Mouse (Mus musculus): Measurements from ENCODE around the gene Prep. TPM values are rescaled to one million over a fixed set of nuclear protein-coding genes. Genes with fewer than 3 reads are reported as not detected.

The Prep gene
- total RNA-seq, 2 experiments from 2014 or later: 20.4 to 21.3 TPM

DNA sequence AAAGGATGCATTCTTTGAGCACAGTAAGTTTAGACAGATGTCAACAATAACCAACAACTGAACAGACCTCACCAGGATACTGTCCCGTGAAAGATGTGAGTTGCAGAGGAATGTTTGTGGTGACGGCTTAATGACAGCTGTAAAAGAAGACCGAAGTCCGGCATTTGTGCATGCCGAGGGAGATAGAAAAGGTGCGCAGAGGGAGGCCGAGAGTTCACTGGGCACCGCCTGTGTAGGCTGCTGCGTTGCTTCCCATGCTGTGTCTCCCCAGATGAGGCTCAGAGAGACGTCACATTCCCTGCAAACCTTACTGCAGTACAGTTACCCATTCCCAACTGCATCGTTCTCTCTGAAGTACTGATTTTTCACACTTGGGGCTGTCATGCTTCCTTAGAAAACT lies 45.9 kb downstream of the Prep start:
- intact Hi-C loops (cut with DNase I): loop anchor here (1.0 to 5.0 kb wide), 2 partner anchors 244 to 260 kb away; no protein-coding TSS in a partner anchor
- no peak for DNase-seq

DNA sequence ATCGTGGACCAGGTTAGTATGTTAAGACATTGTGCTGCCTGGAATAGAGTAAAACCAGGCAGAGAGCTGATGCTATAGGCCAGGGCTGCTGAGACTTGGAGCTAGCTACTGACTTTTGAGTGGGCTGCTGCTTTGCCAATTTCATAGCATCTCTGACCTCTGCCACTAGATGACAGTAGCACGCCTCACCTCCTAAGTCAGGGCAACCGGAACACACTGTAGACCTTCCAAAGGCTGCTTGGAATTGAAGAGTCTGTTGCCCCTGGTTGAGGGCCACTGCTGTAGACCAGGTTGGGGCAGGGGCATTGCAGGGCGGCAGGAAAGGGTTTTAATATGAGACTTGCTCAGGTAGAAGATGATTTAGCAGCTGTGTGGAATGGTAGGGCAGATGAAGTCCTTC lies 47.5 kb downstream of the Prep start:
- peak; percentile 60 to 66 for DNase-seq
- intact Hi-C loops (cut with DNase I): loop anchor here (5.0 kb wide), 1 partner anchor 243 kb away; no protein-coding TSS in a partner anchor

DNA sequence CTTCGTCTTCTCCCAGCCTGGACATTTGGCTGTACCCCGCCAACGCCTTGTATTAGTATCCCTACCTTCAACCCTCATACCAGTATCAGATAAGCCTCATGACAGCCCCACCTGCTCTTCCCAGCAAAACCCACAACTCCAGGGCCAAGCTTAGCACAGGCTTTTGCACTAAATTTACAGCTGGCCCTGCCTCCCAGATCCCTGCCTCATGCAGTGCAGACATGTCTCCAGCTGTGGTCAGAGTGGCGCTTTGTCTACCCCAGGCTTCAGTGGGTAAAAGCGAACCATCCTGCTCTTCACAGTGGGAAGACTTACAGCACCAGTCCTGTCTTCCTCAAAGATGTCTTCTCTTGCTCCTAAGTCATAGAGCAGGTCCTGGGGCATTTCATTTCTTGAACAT lies 49.8 kb downstream of the Prep start:
- DNase-seq: no peak
- intact Hi-C loops (cut with DNase I): no loop called here

DNA sequence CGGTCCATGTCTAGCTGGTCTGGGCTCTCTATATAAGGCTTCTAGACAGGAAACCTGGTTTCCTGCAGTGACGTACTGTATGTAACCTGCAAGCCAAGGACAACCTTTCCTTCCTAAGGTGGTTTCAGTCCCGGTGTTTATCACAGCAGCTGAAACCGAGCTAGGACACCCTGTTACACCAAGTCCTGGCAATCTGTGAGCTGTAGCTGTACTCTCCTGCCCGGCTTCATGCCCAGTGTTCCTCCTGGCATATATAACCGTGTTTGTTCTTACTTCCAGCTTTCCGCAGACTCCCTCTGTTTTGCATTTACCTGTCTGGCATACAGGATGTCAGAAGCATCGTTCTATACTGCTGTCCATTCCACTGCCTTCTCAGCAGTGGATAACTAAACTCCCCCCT lies 51.4 kb downstream of the Prep start:
- DNase-seq: peak; percentile 41 to 64
- intact Hi-C loops (cut with DNase I): no loop called here

DNA sequence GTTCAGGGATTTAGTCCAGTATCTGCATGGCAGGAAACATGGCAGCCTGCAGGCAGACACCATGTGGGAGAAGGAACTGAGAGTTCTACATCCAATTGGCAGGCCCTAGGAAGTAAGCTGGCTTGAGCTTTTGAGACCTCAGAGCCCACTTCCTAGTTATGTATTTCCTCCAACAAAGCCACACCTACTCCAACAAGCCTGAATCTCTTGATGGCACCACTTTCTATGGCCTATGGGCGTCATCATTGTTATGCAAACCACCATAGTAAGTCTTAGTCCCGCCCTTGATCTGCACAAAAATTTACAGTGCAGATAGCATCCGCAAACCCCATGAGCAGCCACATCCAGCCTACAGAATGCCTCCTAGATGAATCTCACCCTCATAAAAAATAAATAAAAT lies 54.6 kb downstream of the Prep start:
- intact Hi-C loops (cut with DNase I): loop anchor here (5.0 kb wide), 1 partner anchor 61 kb away; no protein-coding TSS in a partner anchor
- no peak for DNase-seq

DNA sequence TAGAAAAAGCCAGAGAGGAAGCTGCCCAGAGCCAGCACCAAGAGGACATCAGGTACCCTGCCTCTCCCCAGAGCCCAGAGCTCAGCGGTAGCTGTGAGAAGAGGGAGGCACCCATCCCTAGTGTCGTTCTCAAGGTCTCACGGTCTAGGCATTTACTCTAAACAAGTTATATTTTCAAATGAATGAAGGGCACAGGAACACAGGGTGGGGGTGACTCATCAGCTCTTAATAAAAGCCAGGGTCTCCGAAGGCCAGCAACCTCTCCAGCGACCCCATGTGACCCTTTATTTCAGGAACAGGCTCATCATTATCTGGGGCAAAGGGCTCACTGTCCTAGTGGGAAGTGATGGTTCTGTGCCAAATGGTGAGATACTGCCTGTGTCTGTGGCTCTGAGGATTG lies 55.5 kb downstream of the Prep start:
- peak; percentile 54 to 56 for DNase-seq
- intact Hi-C loops (cut with DNase I): loop anchor here (5.0 kb wide), 1 partner anchor 60 kb away; no protein-coding TSS in a partner anchor

DNA sequence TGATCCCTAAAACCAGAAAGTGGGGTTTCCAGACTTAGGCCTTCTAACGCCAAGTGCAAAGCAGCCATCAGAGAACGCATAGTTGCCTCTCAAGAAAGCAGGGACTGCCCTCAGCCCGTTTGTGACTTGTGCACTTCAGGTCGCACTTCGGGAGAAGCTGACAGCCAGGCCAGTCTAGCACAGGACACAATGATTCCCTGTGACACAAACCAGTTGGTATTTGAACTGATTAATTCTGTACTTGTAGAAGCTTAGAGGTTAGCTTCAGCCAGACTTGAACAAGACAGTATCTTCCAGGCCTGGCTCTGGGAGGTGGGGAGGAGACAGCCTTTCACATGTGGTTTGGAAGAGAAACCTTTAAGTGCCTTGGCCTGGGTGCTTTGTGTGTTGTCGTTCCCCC lies 56.0 kb downstream of the Prep start:
- intact Hi-C loops (cut with DNase I): loop anchor here (5.0 kb wide), 1 partner anchor 59 kb away; no protein-coding TSS in a partner anchor
- peak; percentile 52 to 55 for DNase-seq

DNA sequence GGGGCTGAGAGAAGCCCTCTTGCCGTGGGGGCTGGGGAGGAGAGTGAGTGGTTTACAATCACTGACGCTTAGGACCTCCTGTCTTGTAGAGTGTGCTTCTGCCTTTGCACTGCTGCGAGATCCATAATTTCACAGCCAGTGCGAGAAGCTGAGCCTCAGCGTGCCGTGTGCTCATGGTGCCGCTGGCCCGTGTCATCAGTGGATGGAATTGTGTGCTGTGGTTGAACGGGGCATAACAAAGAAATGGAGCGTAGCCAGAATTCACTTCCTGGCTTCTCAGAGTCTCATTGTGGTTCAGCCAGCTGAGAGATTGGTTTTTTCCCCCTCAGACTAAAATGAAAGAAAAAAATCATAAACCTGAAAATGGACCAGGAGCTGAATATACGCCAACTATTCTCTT lies 62.1 kb downstream of the Prep start:
- peak in 1 of 2 experiments; percentile 47 for DNase-seq

DNA sequence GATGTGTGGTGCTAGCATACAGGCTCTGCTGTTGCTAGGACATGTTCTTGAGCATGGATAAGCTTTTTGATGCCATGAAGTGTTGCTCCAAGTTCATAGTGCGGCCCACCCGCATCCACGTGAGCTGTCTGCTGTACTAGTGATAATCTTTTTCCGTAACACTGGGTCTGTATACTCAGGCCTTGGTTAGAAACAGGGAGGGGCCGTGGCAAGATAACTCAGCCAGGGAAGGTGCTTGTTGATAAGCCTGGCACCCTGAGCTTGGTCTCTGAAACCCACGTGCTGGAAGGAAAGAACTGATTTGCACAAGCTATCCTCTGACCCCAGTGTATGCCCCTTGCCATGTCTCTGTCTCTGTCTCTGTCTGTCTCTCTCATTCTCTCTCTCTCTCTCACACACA lies 63.0 kb downstream of the Prep start:
- intact Hi-C loops (cut with DNase I): loop anchor here (5.0 kb wide), 1 partner anchor 33 kb away; no protein-coding TSS in a partner anchor
- DNase-seq: peak in 1 of 2 experiments; percentile 27

More for the DNA sequence above, 62.1 kb downstream of the Prep start:
- intact Hi-C loops (cut with DNase I): no loop called here

DNA sequence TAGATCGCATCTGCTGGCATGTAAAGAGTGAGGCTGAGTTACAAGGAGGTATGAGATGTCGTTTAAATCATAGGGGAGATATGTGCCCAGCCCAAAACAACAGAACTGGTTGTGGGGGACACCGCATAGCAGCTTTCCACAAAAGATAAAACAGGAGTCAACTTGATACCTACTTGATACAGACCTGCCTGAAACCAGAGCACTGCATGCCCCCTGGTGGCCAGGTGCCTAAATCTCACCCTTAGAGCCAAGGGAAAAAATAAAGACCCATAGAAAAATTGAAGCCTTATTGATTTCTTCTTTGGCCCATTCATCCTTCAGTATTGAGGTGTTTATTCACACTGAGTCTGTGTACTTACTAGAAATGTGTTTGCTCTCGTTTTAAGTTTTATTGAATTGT lies 65.4 kb downstream of the Prep start:
- intact Hi-C loops (cut with DNase I): loop anchor here (5.0 kb wide), 1 partner anchor 35 kb away; no protein-coding TSS in a partner anchor
- peak; percentile 38 to 43 for DNase-seq

DNA sequence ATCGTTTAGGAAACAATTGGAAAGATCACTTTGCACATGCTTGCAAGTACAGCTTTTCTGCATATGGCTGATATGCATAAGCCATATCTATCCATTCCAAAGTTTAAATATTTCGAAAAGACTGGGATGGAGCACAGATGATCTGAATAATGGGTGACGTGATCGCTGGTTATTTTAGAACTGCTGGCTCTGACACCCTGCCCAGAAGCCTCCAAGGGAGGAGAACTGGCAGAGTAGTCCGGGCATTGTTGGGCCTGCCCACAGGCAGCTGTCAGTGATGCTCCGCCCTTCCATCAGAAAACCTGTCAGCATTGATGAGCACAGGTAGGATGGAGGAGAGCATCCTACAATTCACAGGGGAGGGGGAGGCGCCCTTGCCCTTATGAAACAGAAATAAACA lies 69.8 kb downstream of the Prep start:
- intact Hi-C loops (cut with DNase I): no loop called here
- peak; percentile 36 to 49 for DNase-seq

DNA sequence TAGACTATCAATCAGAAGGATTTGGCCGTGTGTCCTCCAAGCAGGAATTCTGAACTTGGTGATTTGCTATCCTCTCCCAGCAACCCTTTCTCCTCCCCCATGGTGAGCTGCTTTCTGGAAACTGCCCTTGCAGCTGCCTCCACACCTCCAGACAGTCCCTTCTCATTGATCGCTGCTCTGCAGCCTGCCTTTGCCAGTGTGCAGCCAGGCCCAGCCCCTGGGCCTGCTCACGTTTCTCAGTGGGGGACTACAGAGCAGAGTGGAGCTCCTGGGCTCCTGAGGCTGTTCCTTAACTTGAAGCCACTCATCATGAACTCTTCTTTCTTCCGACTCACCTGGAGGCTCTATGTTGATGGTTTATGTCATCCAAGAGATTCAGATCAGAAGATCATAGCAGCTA lies 72.9 kb downstream of the Prep start:
- intact Hi-C loops (cut with DNase I): no loop called here
- DNase-seq: no peak

DNA sequence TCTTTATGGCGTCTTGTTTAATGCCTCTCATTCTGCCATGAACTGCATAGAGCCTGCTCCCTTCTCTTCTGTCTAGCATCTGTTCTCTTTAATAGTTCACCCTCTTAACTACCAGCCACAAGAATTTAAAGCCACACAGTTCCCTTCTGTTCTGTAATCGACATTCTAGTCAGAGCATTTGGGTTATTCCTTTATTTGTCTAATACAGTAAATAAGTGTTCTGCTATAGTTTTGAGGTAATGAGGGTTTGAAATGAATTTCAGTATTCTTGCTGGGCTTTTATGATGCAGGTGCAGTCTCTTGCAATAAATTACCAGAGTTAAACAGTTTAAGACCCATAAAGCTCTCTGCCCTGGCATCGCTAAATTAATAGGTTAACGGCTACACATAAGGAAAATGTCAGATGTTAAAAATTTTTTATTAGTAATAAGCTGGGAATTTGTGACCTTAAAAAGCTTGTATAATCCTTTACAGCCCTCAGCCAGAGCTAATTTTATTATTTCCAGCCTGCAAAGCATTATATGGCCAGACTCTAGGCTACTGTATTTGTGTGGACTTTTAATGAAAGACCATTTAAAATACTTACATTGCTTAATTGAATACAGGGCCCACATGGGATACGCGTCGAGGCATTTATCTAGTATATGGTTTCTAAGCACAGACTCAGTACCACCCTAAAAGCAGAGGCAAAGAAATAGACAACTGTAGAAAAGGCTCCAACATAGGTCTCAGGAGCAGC lies 73.6 kb downstream of the Prep start:
- intact Hi-C loops (cut with DNase I): no loop called here
- DNase-seq: no peak

DNA sequence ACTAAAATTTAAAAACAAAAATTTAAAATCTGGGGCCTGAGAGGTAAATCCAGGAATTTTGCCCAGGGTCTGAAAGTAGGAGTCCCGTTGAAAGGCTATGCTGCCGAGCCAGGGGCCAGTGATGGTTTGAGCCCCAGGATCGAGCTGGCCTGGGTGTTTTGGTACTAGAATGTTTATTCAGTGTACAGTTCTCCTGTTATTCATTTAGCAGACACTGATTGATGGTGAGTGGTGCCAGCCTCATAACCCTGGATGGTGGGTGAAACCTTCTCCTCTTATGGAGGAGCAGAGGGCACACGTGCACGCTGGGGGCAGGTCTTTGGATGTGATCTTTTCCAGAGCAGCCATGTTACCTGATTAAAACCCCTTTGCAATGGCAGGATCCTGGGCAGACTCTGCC lies 75.4 kb downstream of the Prep start:
- no peak for DNase-seq
- intact Hi-C loops (cut with DNase I): no loop called here

DNA sequence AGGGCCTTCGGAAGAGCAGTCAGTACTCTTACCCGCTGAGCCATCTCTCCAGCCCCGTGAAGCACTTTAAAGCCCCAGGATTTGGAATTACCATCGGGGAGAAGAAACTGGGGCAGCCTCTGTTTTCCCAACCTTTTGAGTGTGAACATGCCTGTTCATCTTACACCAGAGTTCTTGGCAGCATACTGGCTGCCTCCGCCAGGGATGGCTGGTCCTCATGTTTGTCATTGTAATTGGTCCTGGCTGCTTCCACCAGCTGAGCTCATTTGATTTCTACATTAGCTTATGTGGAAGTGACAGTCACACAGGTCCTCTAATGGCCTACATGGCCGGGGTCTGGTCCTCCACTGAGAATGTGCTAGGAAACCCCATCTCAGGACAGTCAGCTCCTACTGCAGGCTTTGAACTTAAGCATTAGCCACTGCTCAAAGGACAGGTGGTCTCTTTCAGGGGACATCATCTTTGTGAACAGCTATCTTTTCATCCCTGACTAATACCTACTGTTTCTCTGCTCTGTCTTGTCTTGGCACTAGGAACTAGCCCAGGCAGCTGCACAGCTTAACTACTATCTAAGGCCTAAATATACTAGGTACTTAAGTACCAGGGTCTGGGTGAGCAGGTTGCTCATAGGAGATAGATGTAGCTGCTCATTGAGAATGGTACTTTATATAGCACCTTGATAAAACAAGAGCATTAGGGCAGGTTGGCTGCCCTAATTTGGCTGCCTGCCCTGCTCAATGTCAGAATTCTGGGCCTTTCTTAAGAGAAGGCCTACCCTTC lies 77.2 kb downstream of the Prep start:
- intact Hi-C loops (cut with DNase I): no loop called here
- DNase-seq: no peak

DNA sequence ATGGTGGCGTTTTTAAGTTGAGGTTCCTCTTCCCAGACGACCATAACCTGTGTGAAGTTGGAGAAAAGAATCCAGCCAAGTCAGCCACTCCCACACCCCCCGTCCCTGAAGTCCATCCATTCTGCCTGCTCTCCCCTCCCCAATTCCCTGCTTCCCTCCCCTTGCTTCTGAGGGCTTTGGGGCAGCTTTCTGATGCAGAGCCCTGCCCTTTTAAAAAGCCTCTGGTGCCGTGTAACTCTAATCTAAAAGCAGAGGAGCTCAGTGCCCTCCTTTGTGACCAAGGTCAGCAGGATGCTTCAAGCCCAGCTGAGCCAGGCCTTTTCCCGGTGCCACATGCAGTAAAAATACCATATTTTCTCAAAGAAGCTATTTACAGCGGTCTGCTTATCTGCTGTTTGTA lies 79.8 kb downstream of the Prep start:
- DNase-seq: no peak
- intact Hi-C loops (cut with DNase I): no loop called here

DNA sequence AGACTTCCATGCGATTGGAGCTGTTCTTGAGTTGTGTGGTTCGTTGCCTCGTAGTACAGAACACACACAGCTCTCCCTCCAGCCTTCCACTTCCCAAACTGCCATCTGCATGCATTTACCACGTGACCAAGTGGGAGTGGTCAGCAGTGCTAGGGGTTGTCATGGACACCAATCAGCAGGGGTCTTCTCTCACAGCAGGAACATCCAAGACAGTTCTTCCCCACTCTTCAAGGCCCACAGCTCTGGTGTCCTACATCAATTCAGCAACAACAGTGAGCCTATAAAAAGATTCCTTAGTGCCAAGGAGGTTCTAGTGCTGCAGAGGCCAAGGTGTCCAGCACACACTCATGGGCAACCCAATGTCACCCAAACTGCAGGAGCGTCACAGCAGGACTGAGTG lies 84.1 kb downstream of the Prep start:
- intact Hi-C loops (cut with DNase I): no loop called here
- no peak for DNase-seq

DNA sequence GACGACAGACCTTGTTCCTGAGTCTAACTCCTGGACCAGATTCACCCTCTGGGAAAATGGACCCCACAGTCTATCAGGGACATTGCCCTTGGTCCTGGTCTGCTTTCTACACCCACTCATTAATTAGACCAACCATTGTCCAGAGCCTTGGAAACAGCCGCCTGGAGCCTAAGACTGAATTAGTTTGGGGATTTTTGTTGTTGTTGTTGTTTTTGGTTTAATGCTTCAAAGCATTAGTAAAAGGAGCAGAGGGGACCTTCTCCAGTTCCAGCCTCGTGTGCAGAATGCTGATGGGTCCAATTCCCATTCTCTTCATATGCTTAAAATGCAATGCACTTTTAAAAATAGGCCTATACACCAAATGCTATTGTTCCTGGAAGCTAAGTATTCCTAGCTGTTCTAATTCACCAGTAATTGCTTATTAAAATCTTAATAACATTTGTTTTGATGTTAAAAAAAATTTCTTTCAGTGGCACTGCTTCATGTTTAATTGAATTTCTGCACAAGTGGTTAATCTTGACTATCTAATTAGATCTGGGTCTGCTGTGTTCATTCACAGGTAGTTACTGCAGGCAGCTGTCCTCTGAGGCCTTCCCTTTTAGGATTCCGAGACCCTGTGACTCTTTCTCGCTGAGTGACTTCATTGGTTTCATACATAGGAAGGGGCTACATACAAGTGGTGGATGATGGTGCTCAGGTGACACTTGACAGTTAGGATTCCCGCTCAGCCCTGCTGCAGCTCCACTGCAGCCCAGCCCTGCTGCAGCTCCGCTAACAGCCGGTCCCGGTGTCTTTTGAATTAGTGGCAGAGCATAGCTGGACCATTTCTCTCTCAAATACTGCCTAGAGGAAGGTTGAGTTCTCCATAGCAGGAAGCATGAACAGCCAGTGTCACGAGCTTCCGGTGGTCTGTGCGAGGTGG lies 85.0 kb downstream of the Prep start:
- no peak for DNase-seq
- intact Hi-C loops (cut with DNase I): no loop called here

DNA sequence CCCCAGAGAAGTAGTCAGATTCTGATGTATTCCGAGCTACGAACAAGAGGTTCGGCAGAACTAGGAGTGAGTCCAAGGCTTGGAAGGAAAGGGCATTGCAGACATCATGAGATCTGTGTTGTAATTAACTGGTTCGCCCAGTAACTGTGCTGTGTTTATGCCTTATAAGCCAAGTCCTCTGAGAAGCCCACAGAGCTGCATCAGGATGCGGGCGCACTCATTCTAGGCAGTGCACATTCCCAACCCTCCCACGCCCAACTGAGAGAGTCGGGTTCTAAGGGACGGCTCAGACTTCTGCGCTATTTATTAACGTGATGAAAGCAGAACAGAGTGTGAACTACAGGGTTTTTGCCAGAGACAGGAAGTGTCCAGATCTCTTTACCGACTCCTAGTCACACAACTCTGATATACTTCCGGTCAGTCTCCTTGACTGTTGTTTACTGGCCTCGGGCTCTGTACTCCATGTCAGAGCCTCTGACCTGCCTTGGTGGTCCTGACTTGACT lies 87.6 kb downstream of the Prep start:
- intact Hi-C loops (cut with DNase I): no loop called here
- DNase-seq: peak in 1 of 2 experiments; percentile 30

DNA sequence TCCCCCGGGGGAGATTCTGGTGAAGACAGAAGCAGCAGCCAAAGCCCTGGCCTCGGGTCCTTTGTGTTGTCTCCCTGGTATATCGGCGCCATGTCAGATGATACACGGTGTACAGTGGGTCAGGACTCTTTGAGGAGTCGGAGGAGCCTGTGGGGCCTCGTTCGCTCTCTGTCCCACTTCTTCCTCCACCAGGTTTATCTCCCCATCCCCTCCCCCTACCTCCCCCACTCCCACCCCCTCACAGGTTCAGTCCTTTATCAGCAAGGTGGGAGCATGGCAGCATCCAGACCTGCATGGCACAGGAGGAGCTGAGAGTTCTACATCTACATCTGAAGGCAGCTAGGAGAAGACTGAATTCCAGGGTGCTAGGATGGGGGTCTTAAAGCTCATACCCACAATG lies 98.8 kb downstream of the Prep start:
- DNase-seq: no peak
- intact Hi-C loops (cut with DNase I): no loop called here
